ENCODE assay signal across 18 mouse cellular contexts in genomic region chr6:143439484-143439883, GRCm38 (mm10).
"Had no signal": no experiment of that assay in that cellular context is flagged by ENCODE, and none has a peak within 500 bp of the region (broad histone marks: within the 10 kb centered on the region; RNA-seq: fewer than 3 reads in every experiment).

No protein-coding gene starts in this region.

- H3K27ac ChIP-seq: limb, embryonic 12.5 days; liver, embryonic 13.5 days; lung, embryonic 15.5 days; macrophage; midbrain, embryonic 12.5 days; neural tube, embryonic 13.5 days had no signal

- H3K4me2 ChIP-seq: limb, embryonic 12.5 days; liver, embryonic 13.5 days; lung, embryonic 15.5 days; midbrain, embryonic 12.5 days; neural tube, embryonic 13.5 days had no signal

- ATAC-seq: midbrain, embryonic 16.5 days had no signal

- H3K4me1 ChIP-seq: liver, embryonic 13.5 days; lung, embryonic 15.5 days had no signal

- H3K36me3 ChIP-seq: limb, embryonic 12.5 days; liver, embryonic 13.5 days; lung, embryonic 15.5 days; midbrain, embryonic 12.5 days; neural tube, embryonic 13.5 days had no signal

- H3K4me3 ChIP-seq: limb, embryonic 12.5 days; liver, embryonic 13.5 days; lung, embryonic 15.5 days; megakaryocyte, embryonic 14.5 days; midbrain, embryonic 12.5 days; neural tube, embryonic 13.5 days had no signal

- H3K27me3 ChIP-seq: liver, embryonic 13.5 days; lung, embryonic 15.5 days; midbrain, embryonic 12.5 days; neural tube, embryonic 13.5 days had no signal

- H3K9me3 ChIP-seq: limb, embryonic 12.5 days; liver, embryonic 13.5 days; lung, embryonic 15.5 days; megakaryocyte, embryonic 14.5 days; midbrain, embryonic 12.5 days; neural tube, embryonic 13.5 days had no signal

- H3K9ac ChIP-seq: limb, embryonic 12.5 days; liver, embryonic 13.5 days; liver, postnatal 0 days; lung, embryonic 15.5 days; midbrain, embryonic 12.5 days; neural tube, embryonic 13.5 days had no signal

- DNase-seq: kidney, adult 8-10 months; kidney, postnatal 36 days; liver; liver, embryonic 13.5 days; lung, postnatal 14 days; retina, postnatal 1 day; right cerebral cortex, postnatal 4 days; spleen, adult 18-20 months; thymus, adult 2 months; thymus, postnatal 36 days had no signal
